Mouse (Mus musculus): Measurements from ENCODE around the gene Olfr649. TPM values are rescaled to one million over a fixed set of nuclear protein-coding genes. Genes with fewer than 3 reads are reported as not detected.

The Olfr649 gene
- polyA plus RNA-seq, 1 experiment from 2014 or later: not detected

- Histone ChIP-seq H3K4me3 (ENCODE audit: low read depth, low read length) (no peak within 1 kb of the TSS), H3K27me3 (ENCODE audit: control insufficient read depth, insufficient read depth, low read length) (no peaks in the 10 kb centered on the region), H3K9me3 (ENCODE audit: control insufficient read depth, low read length) (no peaks in the 10 kb centered on the region), H3K4me2 (replicated peaks; ENCODE audit: low read depth) (no peak within 1 kb of the TSS), H3K27ac (replicated peaks) (no peak within 1 kb of the TSS), H3K36me3 (ENCODE audit: control insufficient read depth, insufficient read depth, low read length) (no peaks in the 10 kb centered on the region), H3K4me1 (replicated peaks; ENCODE audit: control insufficient read depth, insufficient read depth) (no peaks in the 10 kb centered on the region), H3K9ac (ENCODE audit: low read length) (no peak within 1 kb of the TSS)
- 84% methylated on average over 2 of the region's 2 CpGs for WGBS
- TF ChIP-seq EP300 (optimal IDR thresholded peaks at IDR 0.05) (no peak), CTCF (IDR thresholded peaks at IDR 0.05; ENCODE audit: low read depth) (no peak)
- ATAC-seq (ENCODE audit: low FRiP score, low TSS enrichment) (no peak), DNase-seq (ENCODE audit: low spot score) (no peak)
These were observed 45.3 kb downstream of the Olfr649 start, which contains the start of gene Ubqlnl for GRCm38 (mm10) chr7:104150456-104150855. Gene Ubqlnl, minus strand, starts transcription at chr7:104150556.

GRCm38 (mm10) chr7:104143179-104143578 is 52.6 kb downstream of the Olfr649 start, which contains the start of gene Ubqln3:
Gene Ubqln3, minus strand, starts transcription at chr7:104143279.
- Histone ChIP-seq H3K4me3 (ENCODE audit: low read depth, low read length) (no peak within 1 kb of the TSS), H3K4me2 (replicated peaks; ENCODE audit: low read depth) (no peak within 1 kb of the TSS), H3K9me3 (ENCODE audit: control insufficient read depth, low read length) (no peaks in the 10 kb centered on the region), H3K27ac (replicated peaks) (no peak within 1 kb of the TSS), H3K9ac (ENCODE audit: low read length) (no peak within 1 kb of the TSS), H3K27me3 (ENCODE audit: control insufficient read depth, insufficient read depth, low read length) (no peaks in the 10 kb centered on the region), H3K4me1 (replicated peaks; ENCODE audit: control insufficient read depth, insufficient read depth) (no peaks in the 10 kb centered on the region), H3K36me3 (ENCODE audit: control insufficient read depth, insufficient read depth, low read length) (no peaks in the 10 kb centered on the region)
- 75% methylated on average over 3 of the region's 3 CpGs for WGBS
- ATAC-seq (ENCODE audit: low FRiP score, low TSS enrichment) (no peak), DNase-seq (ENCODE audit: low spot score) (no peak)
- TF ChIP-seq EP300 (optimal IDR thresholded peaks at IDR 0.05): no peak
- TF ChIP-seq CTCF (IDR thresholded peaks at IDR 0.05; ENCODE audit: low read depth): no peak

Other genes starting within 250 kb of the Olfr649 start
- gene Olfr635, start 224.8 kb downstream of the Olfr649 start, polyA plus RNA-seq (2015; fragmentation: Nextera tagmentation; extraction: Ambion mirVana): 0.01 TPM in 1 of 2 replicates, not detected in the other
- gene Olfr638, start 197.2 kb downstream of the Olfr649 start, polyA plus RNA-seq (2015; fragmentation: Nextera tagmentation; extraction: Ambion mirVana): not detected in 2 replicates
- gene Olfr639, start 178.7 kb downstream of the Olfr649 start, polyA plus RNA-seq (2015; fragmentation: Nextera tagmentation; extraction: Ambion mirVana): 0.01 TPM in 1 of 2 replicates, not detected in the other
- 0.04 TPM in 1 of 2 replicates, not detected in the other for gene Olfr640, start 170.4 kb downstream of the Olfr649 start, polyA plus RNA-seq (2015; fragmentation: Nextera tagmentation; extraction: Ambion mirVana)
- not detected in 2 replicates for gene Olfr641, start 160.5 kb downstream of the Olfr649 start, polyA plus RNA-seq (2015; fragmentation: Nextera tagmentation; extraction: Ambion mirVana)
- not detected in 2 replicates for gene Olfr642, start 143.3 kb downstream of the Olfr649 start, polyA plus RNA-seq (2015; fragmentation: Nextera tagmentation; extraction: Ambion mirVana)
- not detected in 2 replicates for gene 4930516K23Rik, start 134.5 kb downstream of the Olfr649 start, polyA plus RNA-seq (2015; fragmentation: Nextera tagmentation; extraction: Ambion mirVana)
- not detected in 2 replicates for gene Olfr644, start 124.1 kb downstream of the Olfr649 start, polyA plus RNA-seq (2015; fragmentation: Nextera tagmentation; extraction: Ambion mirVana)
- not detected in 2 replicates for gene Olfr645, start 110.5 kb downstream of the Olfr649 start, polyA plus RNA-seq (2015; fragmentation: Nextera tagmentation; extraction: Ambion mirVana)
- 0.11 TPM in 1 of 2 replicates, not detected in the other for gene Olfr646, start 91.1 kb downstream of the Olfr649 start, polyA plus RNA-seq (2015; fragmentation: Nextera tagmentation; extraction: Ambion mirVana)
- not detected in 2 replicates for gene Ubqln5, start 66.2 kb downstream of the Olfr649 start, polyA plus RNA-seq (2015; fragmentation: Nextera tagmentation; extraction: Ambion mirVana)
- gene Olfr643, start 58.6 kb downstream of the Olfr649 start, polyA plus RNA-seq (2015; fragmentation: Nextera tagmentation; extraction: Ambion mirVana): not detected in 2 replicates
- not detected in 2 replicates for gene Ubqln3, start 52.7 kb downstream of the Olfr649 start, polyA plus RNA-seq (2015; fragmentation: Nextera tagmentation; extraction: Ambion mirVana)
- not detected in 2 replicates for gene Ubqlnl, start 45.4 kb downstream of the Olfr649 start, polyA plus RNA-seq (2015; fragmentation: Nextera tagmentation; extraction: Ambion mirVana)
- not detected in 2 replicates for gene Olfm5, start 31.2 kb downstream of the Olfr649 start, polyA plus RNA-seq (2015; fragmentation: Nextera tagmentation; extraction: Ambion mirVana)
- 0.07 and 0.08 TPM in 2 replicates for gene Olfr648, start 12.6 kb downstream of the Olfr649 start, polyA plus RNA-seq (2015; fragmentation: Nextera tagmentation; extraction: Ambion mirVana)
- gene Trim6, start 22.8 kb upstream of the Olfr649 start, polyA plus RNA-seq (2015; fragmentation: Nextera tagmentation; extraction: Ambion mirVana): 0.74 and 0.83 TPM in 2 replicates
- 2.0 and 2.7 TPM in 2 replicates for gene Trim34a, start 48.5 kb upstream of the Olfr649 start, polyA plus RNA-seq (2015; fragmentation: Nextera tagmentation; extraction: Ambion mirVana)
- 0.35 and 0.51 TPM in 2 replicates for gene Trim5, start 92.1 kb upstream of the Olfr649 start, polyA plus RNA-seq (2015; fragmentation: Nextera tagmentation; extraction: Ambion mirVana)
- gene Trim12a, start 119.5 kb upstream of the Olfr649 start, polyA plus RNA-seq (2015; fragmentation: Nextera tagmentation; extraction: Ambion mirVana): 5.8 and 6.8 TPM in 2 replicates
- not detected in 2 replicates for gene Trim34b, start 133.5 kb upstream of the Olfr649 start, polyA plus RNA-seq (2015; fragmentation: Nextera tagmentation; extraction: Ambion mirVana)
- gene Trim12c, start 157.4 kb upstream of the Olfr649 start, polyA plus RNA-seq (2015; fragmentation: Nextera tagmentation; extraction: Ambion mirVana): 1.1 and 1.2 TPM in 2 replicates
- 0.12 TPM in 2 replicates for gene Trim30b, start 173.9 kb upstream of the Olfr649 start, polyA plus RNA-seq (2015; fragmentation: Nextera tagmentation; extraction: Ambion mirVana)
- gene Trim30c, start 204.9 kb upstream of the Olfr649 start, polyA plus RNA-seq (2015; fragmentation: Nextera tagmentation; extraction: Ambion mirVana): 0.08 and 0.11 TPM in 2 replicates